Mouse (Mus musculus): Measurements from ENCODE around the gene Zranb3. TPM values are rescaled to one million over a fixed set of nuclear protein-coding genes. Genes with fewer than 3 reads are reported as not detected.
"Not testable (repeated sequence)": the region's sequence is repeated elsewhere in the genome, so short reads cannot be mapped to it uniquely, and the experiment has no call there.

The Zranb3 gene
- polyA plus RNA-seq, 1 experiment from 2014 or later = 4.9 TPM

- not testable (repeated sequence) for H3K36me3 ChIP-seq; H3K27ac ChIP-seq (replicated peaks); H3K4me2 ChIP-seq (replicated peaks); ATAC-seq (replicated peaks); H3K9me3 ChIP-seq; H3K27me3 ChIP-seq; H3K4me1 ChIP-seq; H3K9ac ChIP-seq (replicated peaks); H3K4me3 ChIP-seq
- WGBS = 73% methylated on average over 4 of the region's 4 CpGs
These were observed 148.6 kb downstream of the Zranb3 start for GRCm38 (mm10) chr1:127954198-127954597.

- no peak overlapping the region for H3K4me3 ChIP-seq
- no peaks in the 10 kb centered on the region for H3K36me3 ChIP-seq
- no peaks in the 10 kb centered on the region; the same call in 1 of the 2 replicates for H3K4me1 ChIP-seq
- no peak overlapping the region for H3K9ac ChIP-seq (replicated peaks)
- no peak overlapping the region for H3K4me2 ChIP-seq (replicated peaks)
- H3K9me3 ChIP-seq = no peaks in the 10 kb centered on the region
- no peak for ATAC-seq (replicated peaks)
- 84% methylated on average over 4 of the region's 4 CpGs for WGBS
- H3K27me3 ChIP-seq = no peaks in the 10 kb centered on the region
- H3K27ac ChIP-seq (replicated peaks) = no peak overlapping the region
These were observed 150.6 kb downstream of the Zranb3 start for GRCm38 (mm10) chr1:127952276-127952675.

- H3K27me3 ChIP-seq = no peaks in the 10 kb centered on the region
- H3K9ac ChIP-seq (replicated peaks) = no peak overlapping the region
- no peaks in the 10 kb centered on the region for H3K9me3 ChIP-seq
- WGBS = 85% methylated on average over 5 of the region's 5 CpGs
- ATAC-seq (replicated peaks) = no peak
- H3K36me3 ChIP-seq = peaks cover 6% of the 10 kb centered on the region
- H3K4me2 ChIP-seq (replicated peaks) = no peak overlapping the region
- no peaks in the 10 kb centered on the region for H3K4me1 ChIP-seq
- no peak overlapping the region for H3K4me3 ChIP-seq
- no peak overlapping the region for H3K27ac ChIP-seq (replicated peaks)
These were observed 154.1 kb downstream of the Zranb3 start for GRCm38 (mm10) chr1:127948748-127949147.

- no peak overlapping the region for H3K9ac ChIP-seq (replicated peaks)
- ATAC-seq (replicated peaks) = no peak
- H3K27ac ChIP-seq (replicated peaks) = no peak overlapping the region
- no peaks in the 10 kb centered on the region for H3K27me3 ChIP-seq
- peaks cover 24% of the 10 kb centered on the region for H3K36me3 ChIP-seq
- WGBS = 84% methylated on average over 5 of the region's 5 CpGs
- H3K4me2 ChIP-seq (replicated peaks) = no peak overlapping the region
- H3K9me3 ChIP-seq = no peaks in the 10 kb centered on the region
- no peaks in the 10 kb centered on the region for H3K4me1 ChIP-seq
- H3K4me3 ChIP-seq = no peak overlapping the region
These were observed 156.1 kb downstream of the Zranb3 start for GRCm38 (mm10) chr1:127946615-127947249.

- Histone ChIP-seq H3K36me3 (peaks cover 31% of the 10 kb centered on the region), H3K27ac (replicated peaks) (no peak overlapping the region), H3K27me3 (no peaks in the 10 kb centered on the region), H3K4me1 (no peaks in the 10 kb centered on the region), H3K9ac (replicated peaks) (no peak overlapping the region), H3K4me2 (replicated peaks) (no peak overlapping the region), H3K4me3 (no peak overlapping the region), H3K9me3 (no peaks in the 10 kb centered on the region)
- WGBS = 83% methylated on average over 3 of the region's 3 CpGs
- ATAC-seq (replicated peaks) = no peak
These were observed 156.9 kb downstream of the Zranb3 start for GRCm38 (mm10) chr1:127945696-127946575.

- WGBS = 91% methylated on average over 6 of the region's 6 CpGs
- Histone ChIP-seq H3K9ac (replicated peaks) (no peak overlapping the region), H3K4me1 (no peaks in the 10 kb centered on the region), H3K4me3 (no peak overlapping the region), H3K4me2 (replicated peaks) (no peak overlapping the region), H3K36me3 (peaks cover 55% of the 10 kb centered on the region), H3K27ac (replicated peaks) (no peak overlapping the region), H3K9me3 (no peaks in the 10 kb centered on the region), H3K27me3 (no peaks in the 10 kb centered on the region)
- no peak for ATAC-seq (replicated peaks)
These were observed 159.3 kb downstream of the Zranb3 start for GRCm38 (mm10) chr1:127943516-127943915.

- Histone ChIP-seq H3K27ac (replicated peaks) (no peak overlapping the region), H3K4me1 (no peaks in the 10 kb centered on the region), H3K9ac (replicated peaks) (no peak overlapping the region), H3K36me3 (peaks cover 68% of the 10 kb centered on the region), H3K4me3 (no peak overlapping the region), H3K4me2 (replicated peaks) (no peak overlapping the region), H3K27me3 (no peaks in the 10 kb centered on the region), H3K9me3 (no peaks in the 10 kb centered on the region)
- 94% methylated on average over 10 of the region's 10 CpGs for WGBS
- ATAC-seq (replicated peaks) = no peak
These were observed 160.6 kb downstream of the Zranb3 start for GRCm38 (mm10) chr1:127942231-127942630.

- H3K9ac ChIP-seq (replicated peaks) = no peak overlapping the region
- no peak overlapping the region for H3K4me3 ChIP-seq
- no peaks in the 10 kb centered on the region for H3K4me1 ChIP-seq
- peaks cover 64% of the 10 kb centered on the region for H3K36me3 ChIP-seq
- no peak for ATAC-seq (replicated peaks)
- no peak overlapping the region for H3K4me2 ChIP-seq (replicated peaks)
- WGBS = 82% methylated on average over 8 of the region's 8 CpGs
- no peaks in the 10 kb centered on the region for H3K9me3 ChIP-seq
- no peaks in the 10 kb centered on the region for H3K27me3 ChIP-seq
- no peak overlapping the region for H3K27ac ChIP-seq (replicated peaks)
These were observed 165.6 kb downstream of the Zranb3 start for GRCm38 (mm10) chr1:127937277-127937676.

GRCm38 (mm10) chr1:127934322-127934721 is 168.5 kb downstream of the Zranb3 start:
- Histone ChIP-seq H3K4me1 (no peaks in the 10 kb centered on the region), H3K36me3 (peaks cover 49% of the 10 kb centered on the region), H3K27me3 (no peaks in the 10 kb centered on the region), H3K4me3 (no peak overlapping the region), H3K9me3 (no peaks in the 10 kb centered on the region), H3K4me2 (replicated peaks) (no peak overlapping the region), H3K27ac (replicated peaks) (no peak overlapping the region), H3K9ac (replicated peaks) (no peak overlapping the region)
- no peak for ATAC-seq (replicated peaks)
- WGBS = 95% methylated on average over 5 of the region's 5 CpGs

- ATAC-seq (replicated peaks) = no peak
- H3K27ac ChIP-seq (replicated peaks) = no peak overlapping the region
- H3K4me1 ChIP-seq = no peaks in the 10 kb centered on the region
- no peaks in the 10 kb centered on the region for H3K9me3 ChIP-seq
- H3K9ac ChIP-seq (replicated peaks) = no peak overlapping the region
- H3K27me3 ChIP-seq = no peaks in the 10 kb centered on the region
- WGBS = 96% methylated on average over 2 of the region's 2 CpGs
- H3K36me3 ChIP-seq = peaks cover 41% of the 10 kb centered on the region
- H3K4me2 ChIP-seq (replicated peaks) = no peak overlapping the region
- H3K4me3 ChIP-seq = no peak overlapping the region
These were observed 169.4 kb downstream of the Zranb3 start for GRCm38 (mm10) chr1:127933405-127933804.

- Histone ChIP-seq H3K27ac (replicated peaks) (no peak overlapping the region), H3K4me2 (replicated peaks) (no peak overlapping the region), H3K4me3 (no peak overlapping the region), H3K27me3 (no peaks in the 10 kb centered on the region), H3K36me3 (no peaks in the 10 kb centered on the region; the same call in 1 of the 2 replicates), H3K9me3 (no peaks in the 10 kb centered on the region), H3K9ac (replicated peaks) (no peak overlapping the region), H3K4me1 (no peaks in the 10 kb centered on the region)
- no peak for ATAC-seq (replicated peaks)
- 68% methylated on average over 1 of the region's 1 CpGs for WGBS
These were observed 187.0 kb downstream of the Zranb3 start for GRCm38 (mm10) chr1:127915802-127916201.

- Histone ChIP-seq H3K4me2 (replicated peaks) (no peak overlapping the region), H3K9me3 (no peaks in the 10 kb centered on the region), H3K27ac (replicated peaks) (no peak overlapping the region), H3K4me1 (no peaks in the 10 kb centered on the region), H3K4me3 (no peak overlapping the region), H3K36me3 (no peaks in the 10 kb centered on the region; the same call in 1 of the 2 replicates), H3K27me3 (no peaks in the 10 kb centered on the region), H3K9ac (replicated peaks) (no peak overlapping the region)
- WGBS = 93% methylated on average over 6 of the region's 6 CpGs
- ATAC-seq (replicated peaks) = no peak
These were observed 187.5 kb downstream of the Zranb3 start for GRCm38 (mm10) chr1:127915316-127915715.

Measured in forebrain, embryonic 15.5 days (tissue).